Mouse (Mus musculus) kidney, adult 2 months (tissue): ENCODE measurements around the gene Fam173a.

ENCODE experiments used
- CTCF ChIP-seq: fragments of 200-500 bp; conservative IDR thresholded peaks from 2 replicates; pipeline ENCODE4 v1.5.1; 2011; ENCODE audit warnings: low read depth, mild to moderate bottlenecking, control low read depth, low read length, moderate library complexity, mixed read lengths; ENCODE audit not compliant: insufficient read depth, insufficient read length
- POLR2A ChIP-seq: fragments of 200-500 bp; IDR thresholded peaks from one replicate; pipeline ENCODE4 v1.6.1; 2011; ENCODE audit warnings: low read depth, low read length, control low read depth

DNA sequence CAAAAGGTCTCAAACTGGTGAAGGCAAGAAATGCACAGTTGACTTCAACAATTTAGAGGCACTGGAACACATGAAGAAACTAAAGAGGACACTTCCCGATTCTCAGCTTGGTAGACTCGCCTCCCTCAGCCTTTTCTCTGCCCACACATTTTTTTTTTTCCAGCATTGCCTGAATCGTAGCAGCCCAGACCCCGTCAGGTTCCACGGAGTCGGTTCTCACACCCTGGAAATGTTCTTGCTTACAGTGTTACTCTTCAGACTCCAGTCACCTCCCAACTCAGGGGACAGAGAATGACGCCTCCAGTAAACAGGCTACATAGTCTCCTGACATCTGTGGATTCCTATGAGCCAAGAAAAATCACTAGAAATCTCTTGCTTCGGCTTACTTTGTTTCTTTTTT lies 32.6 kb downstream of the Fam173a start:
- no peak for TF ChIP-seq CTCF
- TF ChIP-seq POLR2A: no peak
